Mouse (Mus musculus) midbrain, embryonic 13.5 days (tissue): ENCODE measurements around the gene Txndc11. TPM values are rescaled to one million over a fixed set of nuclear protein-coding genes. Genes with fewer than 3 reads are reported as not detected.

Experiments
- ATAC-seq: fragments of 200-750 bp; cut with Nextera tagmentation; 2 replicates; pipeline ENCODE4 v1.8.0; 2017; ENCODE audit warnings: mild to moderate bottlenecking, moderate TSS enrichment, moderate library complexity
- H3K27ac ChIP-seq: fragments of 300-500 bp; sonication (generic); 2 replicates; pipeline ENCODE4 v1.5.1; 2015; ENCODE audit warnings: inconsistent platforms, mild to moderate bottlenecking, moderate library complexity
- H3K27me3 ChIP-seq: fragments of 300-500 bp; sonication (generic); 2 replicates; pipeline ENCODE4 v1.6.1; 2015; ENCODE audit warnings: mild to moderate bottlenecking, inconsistent platforms
- H3K36me3 ChIP-seq: fragments of 300-500 bp; sonication (generic); 2 replicates; pipeline ENCODE4 v1.6.1; 2015; ENCODE audit warnings: mild to moderate bottlenecking, inconsistent platforms
- H3K4me1 ChIP-seq: fragments of 300-500 bp; sonication (generic); replicated peaks from 2 replicates; pipeline ENCODE4 v1.6.1; 2015; ENCODE audit warnings: inconsistent platforms
- H3K4me2 ChIP-seq: fragments of 300-500 bp; sonication (generic); replicated peaks from 2 replicates; pipeline ENCODE4 v1.6.1; 2015; ENCODE audit warnings: moderate library complexity, mild to moderate bottlenecking, inconsistent platforms
- H3K4me3 ChIP-seq: fragments of 300-500 bp; sonication (generic); replicated peaks from 2 replicates; pipeline ENCODE4 v1.5.1; 2015; ENCODE audit warnings: mild to moderate bottlenecking, inconsistent platforms
- H3K9ac ChIP-seq: fragments of 300-500 bp; sonication (generic); replicated peaks from 2 replicates; pipeline ENCODE4 v1.6.1; 2015; ENCODE audit warnings: mild to moderate bottlenecking, inconsistent platforms
- H3K9me3 ChIP-seq: fragments of 300-500 bp; sonication (generic); 2 replicates; pipeline ENCODE4 v1.6.1; 2016; ENCODE audit warnings: mild to moderate bottlenecking, inconsistent platforms
- WGBS: fragments of 180-500 bp; shearing (Covaris S2); methylation state at CpG from one replicate; pipeline ENCODE4 v1.1.7; 2015; 5-methylcytosine and 5-hydroxymethylcytosine counted together
- polyA plus RNA-seq: library from polyadenylated mRNA; unstranded; fragments of >200 nt; fragmentation: Nextera tagmentation; extraction: Ambion mirVana; gene quantifications from 2 replicates; pipeline ENCODE4 v1.2.1, GENCODE M21; 2015

The Txndc11 gene
- polyA plus RNA-seq, 1 experiment from 2014 or later, result 30.0 TPM

- Histone ChIP-seq H3K9ac (no peak overlapping the region), H3K36me3 (peaks cover 57% of the 10 kb centered on the region), H3K27ac (no peak overlapping the region), H3K9me3 (no peaks in the 10 kb centered on the region), H3K27me3 (no peaks in the 10 kb centered on the region), H3K4me1 (peaks cover 5% of the 10 kb centered on the region; the same call in 1 of the 2 replicates), H3K4me3 (no peak overlapping the region), H3K4me2 (no peak overlapping the region)
- 88% methylated on average over 3 of the region's 3 CpGs for WGBS
- no peak for ATAC-seq
Measured at GRCm38 (mm10) chr16:11092523-11092922, 41.9 kb downstream of the Txndc11 start.

- WGBS, result 76% methylated on average over 4 of the region's 4 CpGs
- Histone ChIP-seq H3K9me3 (no peaks in the 10 kb centered on the region), H3K4me2 (no peak overlapping the region), H3K27me3 (no peaks in the 10 kb centered on the region), H3K36me3 (peaks cover 61% of the 10 kb centered on the region), H3K4me3 (no peak overlapping the region), H3K4me1 (peaks cover 7% of the 10 kb centered on the region; the same call in 1 of the 2 replicates), H3K27ac (no peak overlapping the region), H3K9ac (no peak overlapping the region)
- no peak for ATAC-seq
Measured at GRCm38 (mm10) chr16:11092061-11092460, 42.4 kb downstream of the Txndc11 start.

- no peak overlapping the region for H3K27ac ChIP-seq
Measured at GRCm38 (mm10) chr16:11090836-11091570, 43.4 kb downstream of the Txndc11 start.

GRCm38 (mm10) chr16:11086856-11087588 lies 47.4 kb downstream of the Txndc11 start:
- Histone ChIP-seq H3K27me3 (no peaks in the 10 kb centered on the region), H3K36me3 (peaks cover 88% of the 10 kb centered on the region), H3K9me3 (no peaks in the 10 kb centered on the region), H3K27ac (peak overlapping the region; percentile 14; the same call in 1 of the 2 replicates), H3K4me1 (peaks cover 10% of the 10 kb centered on the region; the same call in 1 of the 2 replicates), H3K4me3 (no peak overlapping the region), H3K9ac (no peak overlapping the region), H3K4me2 (no peak overlapping the region)
- WGBS, result 41% methylated on average over 5 of the region's 5 CpGs
- ATAC-seq, result peak; percentile 41

More at GRCm38 (mm10) chr16:11090836-11091570, 43.4 kb downstream of the Txndc11 start:
- no peak overlapping the region for H3K9ac ChIP-seq
- H3K4me2 ChIP-seq, result no peak overlapping the region
- peaks cover 10% of the 10 kb centered on the region; the same call in 1 of the 2 replicates for H3K4me1 ChIP-seq
- H3K9me3 ChIP-seq, result no peaks in the 10 kb centered on the region
- H3K36me3 ChIP-seq, result peaks cover 71% of the 10 kb centered on the region
- 83% methylated on average over 10 of the region's 10 CpGs for WGBS
- H3K4me3 ChIP-seq, result no peak overlapping the region
- H3K27me3 ChIP-seq, result no peaks in the 10 kb centered on the region
- no peak for ATAC-seq

- no peak overlapping the region for H3K4me3 ChIP-seq
- ATAC-seq, result no peak
- no peaks in the 10 kb centered on the region for H3K27me3 ChIP-seq
- 98% methylated on average over 3 of the region's 3 CpGs for WGBS
- H3K9ac ChIP-seq, result no peak overlapping the region
- peaks cover 80% of the 10 kb centered on the region for H3K36me3 ChIP-seq
- peaks cover 10% of the 10 kb centered on the region; the same call in 1 of the 2 replicates for H3K4me1 ChIP-seq
- H3K9me3 ChIP-seq, result no peaks in the 10 kb centered on the region
- H3K27ac ChIP-seq, result no peak overlapping the region
- H3K4me2 ChIP-seq, result no peak overlapping the region
Measured at GRCm38 (mm10) chr16:11086299-11086698, 48.2 kb downstream of the Txndc11 start.

GRCm38 (mm10) chr16:11084181-11084580 lies 50.3 kb downstream of the Txndc11 start:
- Histone ChIP-seq H3K4me2 (no peak overlapping the region), H3K4me3 (no peak overlapping the region), H3K27ac (no peak overlapping the region), H3K4me1 (peaks cover 10% of the 10 kb centered on the region; the same call in 1 of the 2 replicates), H3K9me3 (no peaks in the 10 kb centered on the region), H3K27me3 (no peaks in the 10 kb centered on the region), H3K36me3 (peaks cover 81% of the 10 kb centered on the region), H3K9ac (no peak overlapping the region)
- 93% methylated on average over 8 of the region's 8 CpGs for WGBS
- no peak for ATAC-seq

- 87% methylated on average over 3 of the region's 3 CpGs for WGBS
- no peak overlapping the region for H3K4me2 ChIP-seq
- H3K4me3 ChIP-seq, result no peak overlapping the region
- no peak for ATAC-seq
- peaks cover 77% of the 10 kb centered on the region for H3K36me3 ChIP-seq
- no peaks in the 10 kb centered on the region for H3K9me3 ChIP-seq
- H3K4me1 ChIP-seq, result peaks cover 8% of the 10 kb centered on the region
- no peaks in the 10 kb centered on the region for H3K27me3 ChIP-seq
- H3K9ac ChIP-seq, result no peak overlapping the region
- H3K27ac ChIP-seq, result no peak overlapping the region
Measured at GRCm38 (mm10) chr16:11078216-11078869, 56.1 kb downstream of the Txndc11 start.

GRCm38 (mm10) chr16:11077601-11078201 lies 56.7 kb downstream of the Txndc11 start:
- Histone ChIP-seq H3K9ac (no peak overlapping the region), H3K9me3 (no peaks in the 10 kb centered on the region), H3K36me3 (peaks cover 77% of the 10 kb centered on the region), H3K27me3 (no peaks in the 10 kb centered on the region), H3K4me1 (peaks cover 15% of the 10 kb centered on the region), H3K27ac (no peak overlapping the region), H3K4me2 (no peak overlapping the region), H3K4me3 (no peak overlapping the region)
- WGBS, result 94% methylated on average over 9 of the region's 9 CpGs
- no peak for ATAC-seq

GRCm38 (mm10) chr16:11073060-11073459 lies 61.4 kb downstream of the Txndc11 start:
- H3K36me3 ChIP-seq, result peaks cover 62% of the 10 kb centered on the region
- no peak overlapping the region for H3K4me2 ChIP-seq
- H3K4me3 ChIP-seq, result no peak overlapping the region
- no peak for ATAC-seq
- H3K27ac ChIP-seq, result no peak overlapping the region
- no peaks in the 10 kb centered on the region for H3K9me3 ChIP-seq
- H3K4me1 ChIP-seq, result peaks cover 58% of the 10 kb centered on the region
- WGBS, result 77% methylated on average over 6 of the region's 6 CpGs
- no peaks in the 10 kb centered on the region for H3K27me3 ChIP-seq
- H3K9ac ChIP-seq, result no peak overlapping the region

- Histone ChIP-seq H3K36me3 (peaks cover 62% of the 10 kb centered on the region), H3K27ac (peak overlapping the region; percentile 9; the same call in 1 of the 2 replicates), H3K27me3 (no peaks in the 10 kb centered on the region), H3K4me3 (no peak overlapping the region), H3K9ac (no peak overlapping the region), H3K4me1 (peaks cover 65% of the 10 kb centered on the region), H3K9me3 (no peaks in the 10 kb centered on the region), H3K4me2 (no peak overlapping the region)
- 89% methylated on average over 8 of the region's 8 CpGs for WGBS
- no peak for ATAC-seq
Measured at GRCm38 (mm10) chr16:11072454-11072853, 62.0 kb downstream of the Txndc11 start.

- no peaks in the 10 kb centered on the region for H3K27me3 ChIP-seq
- no peak overlapping the region for H3K4me2 ChIP-seq
- H3K27ac ChIP-seq, result peak overlapping the region; percentile 9; the same call in 1 of the 2 replicates
- H3K9me3 ChIP-seq, result no peaks in the 10 kb centered on the region
- 91% methylated on average over 4 of the region's 4 CpGs for WGBS
- no peak overlapping the region for H3K9ac ChIP-seq
- peaks cover 61% of the 10 kb centered on the region for H3K36me3 ChIP-seq
- peaks cover 69% of the 10 kb centered on the region for H3K4me1 ChIP-seq
- H3K4me3 ChIP-seq, result no peak overlapping the region
- no peak for ATAC-seq
Measured at GRCm38 (mm10) chr16:11071887-11072286, 62.6 kb downstream of the Txndc11 start.
